ENCODE assay signal across 7 mouse cellular contexts in the genomic region with DNA sequence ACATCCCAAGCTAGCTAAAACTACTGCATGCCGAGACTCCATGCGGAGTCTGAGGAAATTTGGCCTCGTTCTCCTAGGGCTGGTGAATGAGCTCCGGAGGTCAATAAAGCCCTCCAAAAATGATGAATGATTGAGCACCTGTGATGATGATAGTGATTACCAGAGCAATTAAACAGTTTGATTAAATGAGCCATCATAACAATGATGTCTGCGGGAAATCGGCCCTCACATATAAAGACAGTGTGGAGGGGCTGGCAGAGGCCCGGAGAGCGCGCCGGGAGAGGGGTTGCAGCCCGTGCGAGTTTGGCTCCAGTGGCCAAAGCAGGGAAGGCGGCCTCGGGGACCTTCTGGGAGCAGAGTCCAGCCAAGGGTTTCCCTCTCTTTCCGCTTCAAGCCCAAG. TPM values are rescaled to one million over a fixed set of nuclear protein-coding genes. Genes with fewer than 3 reads are reported as not detected.
DNase-seq lines count a peak whose midpoint lies in the region; ATAC-seq and TF ChIP-seq lines count a peak whose summit lies in the region.

No protein-coding gene starts in this region.

- peaks cover 49% of the 10 kb centered on the region for H3K4me1 ChIP-seq in hindbrain, embryonic 10.5 days (replicated peaks)
- no peaks in the 10 kb centered on the region for H3K4me1 ChIP-seq in liver, embryonic 14.5 days (replicated peaks; ENCODE audit: control insufficient read depth in 2 of 2, insufficient read depth in 2 of 2, low read length in 1 of 2)
- peaks cover 7% of the 10 kb centered on the region for H3K4me1 ChIP-seq in stomach, embryonic 16.5 days (ENCODE audit: control insufficient read depth, insufficient read depth, low read length)

- TF ChIP-seq EP300 in liver, embryonic 14.5 days (IDR thresholded peaks at IDR 0.05; ENCODE audit: low read depth), result no peak

- no peak overlapping the region for H3K9ac ChIP-seq in liver, embryonic 14.5 days (replicated peaks)
- peak overlapping the region; percentile 84 for H3K9ac ChIP-seq in stomach, embryonic 16.5 days (ENCODE audit: low read length)

- peak overlapping the region; percentile 90 for H3K4me3 ChIP-seq in hindbrain, embryonic 10.5 days
- peak overlapping the region; percentile 8 to 17; a peak in 2 of 4 replicates for H3K4me3 ChIP-seq in liver, embryonic 14.5 days (ENCODE audit: insufficient read depth in 1 of 2, low read depth in 2 of 2, low read length in 2 of 2)
- peak overlapping the region; percentile 67 for H3K4me3 ChIP-seq in stomach, embryonic 16.5 days (replicated peaks; ENCODE audit: low read length)

- TF ChIP-seq CTCF in brain, embryonic 14.5 days (IDR thresholded peaks at IDR 0.05; ENCODE audit: borderline replicate concordance, extremely low read depth, insufficient read depth, insufficient read length), result no peak
- TF ChIP-seq CTCF in liver, embryonic 14.5 days (IDR thresholded peaks at IDR 0.05; ENCODE audit: low read depth), result no peak

- under 1% methylated on average over 15 of the region's 15 CpGs for WGBS in hindbrain, embryonic 10.5 days
- 3% methylated on average over 15 of the region's 15 CpGs for WGBS in liver, embryonic 14.5 days (ENCODE audit: insufficient replicate concordance)
- WGBS in stomach, embryonic 16.5 days, result 6% methylated on average over 15 of the region's 15 CpGs

- no peaks in the 10 kb centered on the region for H3K9me3 ChIP-seq in hindbrain, embryonic 10.5 days
- H3K9me3 ChIP-seq in liver, embryonic 14.5 days (ENCODE audit: control insufficient read depth, low read length), result no peaks in the 10 kb centered on the region
- no peaks in the 10 kb centered on the region for H3K9me3 ChIP-seq in stomach, embryonic 16.5 days (replicated peaks; ENCODE audit: control insufficient read depth, low read length)

- ATAC-seq in liver, embryonic 14.5 days (ENCODE audit: insufficient read depth), result no peak
- no peak for ATAC-seq in stomach, embryonic 16.5 days (ENCODE audit: insufficient read depth, low FRiP score)
- no peak for ATAC-seq in cerebellum, adult (ENCODE audit: insufficient number of reproducible peaks, low FRiP score, low TSS enrichment)

- H3K36me3 ChIP-seq in hindbrain, embryonic 10.5 days, result no peaks in the 10 kb centered on the region
- no peaks in the 10 kb centered on the region for H3K36me3 ChIP-seq in liver, embryonic 14.5 days (replicated peaks; ENCODE audit: control insufficient read depth, insufficient read depth, low read depth)
- H3K36me3 ChIP-seq in stomach, embryonic 16.5 days (ENCODE audit: control insufficient read depth, insufficient read depth, low read length), result no peaks in the 10 kb centered on the region

- peak overlapping the region; percentile 98 for H3K27ac ChIP-seq in hindbrain, embryonic 10.5 days
- H3K27ac ChIP-seq in liver, embryonic 14.5 days, result no peak overlapping the region
- peak overlapping the region; percentile 99 for H3K27ac ChIP-seq in stomach, embryonic 16.5 days (ENCODE audit: low read length)

- DNase-seq in ES-CJ7 (ENCODE audit: low read depth, low spot score), result peak; percentile 41
- DNase-seq in brain, embryonic 14.5 days (ENCODE audit: low read depth), result peak; percentile 73
- peak; percentile 60 for DNase-seq in hindbrain, embryonic 10.5 days (ENCODE audit: low spot score)
- DNase-seq in liver, embryonic 14.5 days (ENCODE audit: low read depth in 3 of 3, low spot score in 3 of 3), result no peak
- DNase-seq in right cerebral cortex, postnatal 14 days, result no peak

- H3K27me3 ChIP-seq in hindbrain, embryonic 10.5 days (ENCODE audit: insufficient read depth, poor library complexity, severe bottlenecking), result peaks cover 34% of the 10 kb centered on the region
- H3K27me3 ChIP-seq in liver, embryonic 14.5 days (ENCODE audit: control insufficient read depth, insufficient read depth, low read length), result peaks cover 89% of the 10 kb centered on the region
- no peaks in the 10 kb centered on the region for H3K27me3 ChIP-seq in stomach, embryonic 16.5 days (ENCODE audit: control insufficient read depth, insufficient read depth, low read length)

- TF ChIP-seq POLR2A in brain, embryonic 14.5 days (IDR thresholded peaks at IDR 0.05; ENCODE audit: borderline replicate concordance, extremely low read depth, insufficient read depth, insufficient read length, poor library complexity, severe bottlenecking), result no peak

- peak overlapping the region; percentile 44 for H3K4me2 ChIP-seq in liver, embryonic 14.5 days (ENCODE audit: low read depth)
- H3K4me2 ChIP-seq in stomach, embryonic 16.5 days (ENCODE audit: low read depth, low read length), result peak overlapping the region; percentile 81

RNA-seq across cellular contexts. Expression of a gene that starts 2.1 kb away (rescaled TPM):
- polyA plus RNA-seq in brain, embryonic 14.5 days (2012; rRNA removed), result 134 and 209 TPM in 2 replicates
- 61.3 and 91.1 TPM in 2 replicates for polyA plus RNA-seq in hindbrain, embryonic 10.5 days (2016; fragmentation: Nextera tagmentation; extraction: Ambion mirVana)
- polyA plus RNA-seq in liver, embryonic 14.5 days (2012; rRNA removed), result 1.5 and 1.8 TPM in 2 replicates
- polyA plus RNA-seq in liver, embryonic 14.5 days (2014; fragmentation: Nextera tagmentation; extraction: Ambion mirVana), result 0.69 and 1.0 TPM in 2 replicates
- 42.8 and 43.3 TPM in 2 replicates for polyA plus RNA-seq in stomach, embryonic 16.5 days (2015; fragmentation: Nextera tagmentation; extraction: Ambion mirVana)

Comparison
In these comparisons a context has a peak if more than half of its experiments do, and no peak if none do; other contexts are left out.
1. DNase-seq: peak in ES-CJ7 (single experiment), brain, embryonic 14.5 days (single experiment) and hindbrain, embryonic 10.5 days (single experiment); none in liver, embryonic 14.5 days (0 of 3) and right cerebral cortex, postnatal 14 days (single experiment).
2. H3K4me3 ChIP-seq: peak in every context shown above with its lines; median percentile 90 in hindbrain, embryonic 10.5 days; 67 in stomach, embryonic 16.5 days; 12 in liver, embryonic 14.5 days.
3. RNA of a gene that starts 2.1 kb away (polyA plus RNA-seq): 134 to 209 TPM in brain, embryonic 14.5 days, 61.3 to 91.1 TPM in hindbrain, embryonic 10.5 days and 42.8 to 43.3 TPM in stomach, embryonic 16.5 days; 0.69 to 1.8 TPM in liver, embryonic 14.5 days; every median in the first group is over 10 times any median in the second.